Mouse (Mus musculus) G1E-ER4 (cell line): Measurements from ENCODE around the gene Hesx1. TPM values are rescaled to one million over a fixed set of nuclear protein-coding genes. Genes with fewer than 3 reads are reported as not detected.

ENCODE experiments used
- GATA1 ChIP-seq: IDR thresholded peaks from one replicate; pipeline ENCODE4 v1.8.0; 2012; ENCODE audit warnings: low read length, inconsistent platforms
- polyA plus RNA-seq: library from polyadenylated mRNA; stranded (reverse); fragments of >175 nt; gene quantifications from 2 replicates; pipeline ENCODE4 v1.2.3, GENCODE M21; 2012

Gene Hesx1
- polyA plus RNA-seq, 1 experiment, result not detected

DNA sequence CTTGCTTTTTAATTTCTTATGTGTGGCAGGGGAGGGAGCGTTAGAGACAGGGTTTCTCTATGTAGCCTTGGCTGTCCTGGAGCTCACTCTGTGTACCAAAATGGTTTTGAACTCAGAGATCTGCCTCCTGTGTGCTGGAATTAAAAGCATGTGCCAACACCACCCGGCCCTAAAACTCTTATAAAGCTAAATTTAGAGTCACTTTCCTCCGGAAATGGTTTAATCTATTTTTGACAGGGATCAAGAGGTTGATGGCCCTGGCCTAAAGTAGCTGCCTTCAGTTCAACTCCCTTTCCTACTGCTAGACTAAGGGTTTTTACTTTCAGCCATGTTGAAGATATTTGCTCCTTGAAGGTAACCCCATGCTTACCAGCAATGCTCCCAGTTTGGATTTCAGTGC is 789 bp upstream of the Hesx1 start:
- TF ChIP-seq GATA1, result no peak

DNA sequence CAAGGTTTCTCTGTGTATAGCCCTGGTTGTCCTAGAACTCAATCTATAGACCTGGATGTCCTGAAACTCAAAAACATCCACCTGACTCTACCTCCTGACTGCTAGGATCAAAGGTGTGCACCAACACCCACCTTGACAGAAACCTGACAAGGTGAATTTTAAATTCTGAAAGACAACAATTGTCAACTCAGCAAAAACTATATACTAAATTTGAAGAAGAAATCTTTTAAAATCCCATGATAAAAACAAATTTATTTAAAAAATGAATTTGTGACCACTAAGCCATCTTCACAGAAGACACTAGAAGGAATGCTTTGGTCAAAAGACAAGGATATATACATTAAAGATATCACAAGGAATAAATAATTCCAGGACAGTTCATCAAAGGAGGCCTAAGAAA is 2.0 kb downstream of the Hesx1 start:
- TF ChIP-seq GATA1, result no peak

DNA sequence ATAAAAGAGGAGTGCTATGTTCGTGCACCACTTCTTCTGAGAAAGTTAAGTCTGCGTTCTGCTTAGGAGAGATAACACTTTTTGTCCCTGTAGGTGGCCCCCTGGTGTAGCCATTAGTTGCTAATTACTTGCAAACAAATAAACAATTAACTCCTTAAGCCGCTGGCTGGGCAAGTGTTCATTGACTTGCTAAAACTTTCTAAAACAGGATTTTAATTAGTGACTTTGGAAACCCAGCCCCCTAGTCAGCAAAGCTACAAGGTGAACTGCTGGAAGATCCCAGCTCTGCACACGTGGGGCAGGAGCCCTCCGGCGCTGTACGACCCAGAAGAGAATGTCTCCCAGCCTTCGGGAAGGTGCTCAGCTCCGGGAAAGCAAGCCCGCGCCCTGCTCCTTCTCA is 6.2 kb downstream of the Hesx1 start:
- TF ChIP-seq GATA1, result no peak

DNA sequence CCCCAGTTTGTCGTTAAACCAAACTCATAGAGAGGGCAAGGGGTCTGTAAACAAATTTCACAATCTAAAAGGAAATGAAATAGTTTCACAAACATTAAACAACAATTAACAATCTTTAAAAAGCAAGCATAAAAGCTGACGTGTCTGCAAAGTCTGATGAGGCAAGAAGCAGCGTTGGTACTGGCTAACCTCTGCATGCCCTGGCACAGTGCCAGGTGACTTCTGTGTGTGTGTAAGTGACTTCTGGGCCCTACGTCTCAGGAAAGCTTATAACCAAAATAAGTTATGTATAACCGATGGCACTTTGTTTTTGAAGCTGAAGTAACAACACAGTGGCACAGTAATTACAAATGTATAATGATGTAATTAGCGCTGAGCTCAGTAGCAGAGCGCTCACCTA is 10.7 kb downstream of the Hesx1 start:
- no peak for TF ChIP-seq GATA1

DNA sequence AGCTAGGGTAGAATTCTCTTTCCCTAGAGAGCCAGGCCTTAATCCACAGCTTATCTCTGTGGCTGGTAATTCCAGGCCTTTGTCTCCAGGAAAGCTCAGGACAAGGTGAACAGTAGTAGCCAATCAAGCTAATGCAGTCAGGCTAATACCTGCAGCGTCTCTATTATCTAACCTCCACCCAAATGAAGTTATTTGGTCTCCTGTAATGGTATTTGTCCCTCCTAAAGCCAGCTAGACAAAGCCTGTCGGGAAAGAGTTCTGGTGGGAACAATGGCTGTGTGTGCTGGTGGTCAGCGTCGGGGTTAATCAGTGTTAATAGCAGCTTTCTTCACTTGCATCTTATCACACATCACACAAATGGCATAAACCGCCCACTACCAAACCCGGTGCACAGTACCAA is 11.7 kb downstream of the Hesx1 start:
- TF ChIP-seq GATA1, result no peak

DNA sequence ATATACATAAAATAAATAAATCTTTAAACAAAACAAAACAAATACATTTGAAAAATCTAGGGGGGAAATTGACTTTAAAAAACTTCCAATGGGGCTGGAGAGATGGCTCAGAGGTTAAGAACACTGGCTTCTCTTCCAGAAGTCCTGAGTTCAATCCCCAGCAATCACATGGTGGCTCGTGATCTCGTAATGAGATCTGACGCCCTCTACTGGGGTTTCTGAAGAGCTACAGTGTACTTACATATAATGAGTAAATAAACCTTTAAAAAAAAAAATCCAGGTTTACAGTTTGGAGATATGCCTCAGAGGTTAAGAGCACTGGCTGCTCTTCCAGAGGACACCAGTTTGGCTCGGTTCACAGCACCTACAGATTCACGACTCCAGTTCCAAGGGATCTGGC is 17.3 kb downstream of the Hesx1 start:
- no peak for TF ChIP-seq GATA1

DNA sequence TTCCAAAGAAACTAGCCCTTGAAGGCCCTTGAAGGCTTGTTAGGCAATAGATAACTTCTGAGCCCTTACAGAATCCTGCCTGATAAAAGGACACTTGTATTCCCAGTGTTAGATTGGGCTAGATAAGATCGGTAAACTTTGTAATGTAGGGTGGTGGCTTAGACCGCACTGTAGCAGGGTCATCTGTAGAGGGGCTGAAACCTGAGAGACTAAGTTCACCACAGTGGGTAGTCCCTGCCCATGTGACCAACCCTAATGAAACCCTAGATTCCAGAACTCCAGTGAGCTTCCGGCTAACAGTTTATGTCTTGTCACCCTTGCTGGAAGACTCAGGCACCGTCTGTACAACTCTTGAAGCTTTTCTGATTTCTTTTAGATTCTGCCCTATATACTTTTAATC is 19.4 kb downstream of the Hesx1 start:
- no peak for TF ChIP-seq GATA1

DNA sequence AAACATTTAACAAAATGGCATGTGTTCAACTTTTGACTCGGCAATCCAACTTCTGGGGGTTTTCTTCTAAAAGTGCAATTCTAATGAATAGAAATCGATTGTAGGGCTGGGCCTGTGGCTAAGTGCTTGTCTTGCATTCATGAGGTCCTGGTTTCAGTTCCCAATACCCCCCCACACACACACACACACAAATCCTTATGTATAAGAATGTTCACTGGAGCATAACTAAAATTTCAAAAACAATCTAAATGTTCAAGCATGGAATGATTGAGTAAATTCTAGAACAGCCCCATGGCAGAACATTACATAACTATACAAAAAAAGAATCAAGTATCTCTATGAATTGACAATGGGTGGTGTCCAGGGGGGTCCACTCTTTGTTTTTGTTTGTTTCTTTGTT is 23.7 kb downstream of the Hesx1 start:
- TF ChIP-seq GATA1, result no peak

DNA sequence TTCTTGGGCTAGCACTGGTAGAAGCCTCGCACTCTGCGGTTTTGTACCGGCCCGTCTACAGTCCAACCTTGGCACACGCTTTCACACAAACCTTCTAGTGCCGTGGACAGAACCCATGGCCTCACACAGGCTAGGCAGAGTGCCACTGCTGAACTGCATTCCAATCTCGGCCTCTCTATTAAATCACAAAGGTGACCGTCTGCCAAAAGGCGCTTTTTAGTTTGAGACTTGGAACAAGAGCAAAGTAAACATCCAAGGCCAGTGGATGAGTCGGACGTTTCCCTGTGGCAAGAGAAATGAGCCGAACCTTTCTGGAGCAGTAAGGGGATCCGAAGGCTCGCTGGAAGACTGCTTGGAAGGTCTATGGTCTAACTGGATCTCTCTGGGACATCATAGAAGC is 25.6 kb downstream of the Hesx1 start:
- no peak for TF ChIP-seq GATA1

DNA sequence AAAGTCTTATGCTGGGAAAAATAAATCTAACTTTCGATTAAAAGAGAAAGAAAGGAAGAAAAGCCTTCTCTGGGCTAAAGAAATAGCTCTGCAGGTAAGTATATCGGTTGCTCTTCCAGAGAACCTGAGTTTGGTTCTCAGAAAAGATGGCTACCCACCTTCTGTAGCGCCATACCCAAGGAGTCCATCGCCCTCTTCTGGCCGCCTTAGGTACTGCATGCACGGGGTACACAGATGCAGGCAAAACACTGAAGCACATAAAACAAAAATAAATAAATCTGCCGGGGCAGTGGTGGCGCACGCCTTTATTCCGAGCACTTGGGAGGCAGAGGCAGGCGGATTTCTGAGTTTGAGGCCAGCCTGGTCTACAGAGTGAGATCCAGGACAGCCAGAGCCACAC is 28.7 kb downstream of the Hesx1 start:
- no peak for TF ChIP-seq GATA1

DNA sequence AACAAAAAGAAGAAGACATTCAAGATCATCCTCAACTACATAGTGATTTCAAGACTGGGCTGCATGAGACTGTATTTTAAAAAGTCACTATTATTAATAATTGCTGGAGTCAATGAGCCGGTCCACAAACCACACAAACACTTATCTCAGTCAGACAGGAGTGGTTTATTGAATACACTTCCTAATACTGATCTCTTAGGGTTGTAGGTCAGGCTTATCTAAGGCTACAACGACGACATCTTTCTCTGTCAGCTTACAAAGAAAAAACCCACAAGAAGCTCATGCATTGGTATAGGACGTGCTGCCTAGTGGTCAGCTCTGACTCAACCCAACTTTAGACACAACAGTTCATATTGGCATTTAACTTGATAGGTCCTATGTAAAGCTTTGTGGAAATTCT is 30.4 kb downstream of the Hesx1 start:
- TF ChIP-seq GATA1, result no peak

DNA sequence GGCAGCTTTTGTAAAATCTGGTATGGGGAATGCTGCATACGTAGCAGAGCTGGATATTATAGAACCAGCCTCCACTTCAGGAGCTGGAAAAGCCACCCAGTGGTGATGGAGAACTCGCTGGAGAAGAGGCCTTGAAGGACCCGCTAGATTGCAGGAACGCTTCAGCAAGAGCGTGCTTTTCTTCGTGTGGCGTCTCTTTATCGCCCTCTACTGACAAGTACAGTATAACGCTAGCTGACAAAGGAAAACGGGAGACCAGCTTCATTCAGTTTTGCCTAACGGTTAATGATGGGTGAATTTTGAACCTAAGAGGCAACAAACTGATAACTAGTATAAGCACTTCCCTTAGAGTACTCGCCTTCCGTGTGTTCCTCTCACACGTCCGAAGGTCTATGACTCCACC is 35.6 kb downstream of the Hesx1 start:
- no peak for TF ChIP-seq GATA1

DNA sequence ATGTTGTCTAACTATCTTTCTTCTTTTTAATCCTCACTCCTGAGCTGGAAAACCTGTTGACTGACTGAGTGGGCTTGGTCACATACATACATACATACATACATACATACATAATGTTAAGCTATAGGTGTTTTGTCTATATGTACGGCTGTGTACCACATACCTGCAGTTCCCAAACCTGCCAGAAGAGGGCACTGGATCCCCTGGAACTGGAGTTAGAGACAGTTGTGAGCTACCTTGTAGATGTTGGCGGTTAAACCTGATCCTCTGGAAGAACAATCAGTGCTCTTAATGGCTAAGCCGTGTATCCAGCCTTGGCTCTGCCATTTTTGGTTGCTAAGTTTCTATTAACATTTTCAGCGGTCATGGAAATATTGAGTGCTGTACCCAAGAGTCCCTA is 36.9 kb downstream of the Hesx1 start:
- no peak for TF ChIP-seq GATA1

DNA sequence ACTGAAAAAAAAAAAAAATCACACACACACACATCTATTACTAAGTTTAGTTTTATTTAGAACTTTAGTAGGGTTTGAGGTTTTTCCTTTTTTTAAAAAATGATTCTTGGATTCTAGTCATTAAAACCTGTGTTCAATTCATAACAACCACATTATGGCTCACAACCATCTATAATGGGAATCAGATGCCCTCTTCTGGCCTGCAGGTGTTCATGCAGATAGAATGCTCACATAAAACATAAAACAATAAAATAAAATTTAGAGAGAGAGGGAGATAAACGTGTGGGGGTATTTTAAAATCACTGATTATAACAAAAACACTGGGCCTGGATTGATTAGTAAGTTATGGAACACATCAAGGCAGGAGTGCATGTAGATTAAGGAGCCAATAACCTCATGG is 43.3 kb downstream of the Hesx1 start:
- no peak for TF ChIP-seq GATA1

DNA sequence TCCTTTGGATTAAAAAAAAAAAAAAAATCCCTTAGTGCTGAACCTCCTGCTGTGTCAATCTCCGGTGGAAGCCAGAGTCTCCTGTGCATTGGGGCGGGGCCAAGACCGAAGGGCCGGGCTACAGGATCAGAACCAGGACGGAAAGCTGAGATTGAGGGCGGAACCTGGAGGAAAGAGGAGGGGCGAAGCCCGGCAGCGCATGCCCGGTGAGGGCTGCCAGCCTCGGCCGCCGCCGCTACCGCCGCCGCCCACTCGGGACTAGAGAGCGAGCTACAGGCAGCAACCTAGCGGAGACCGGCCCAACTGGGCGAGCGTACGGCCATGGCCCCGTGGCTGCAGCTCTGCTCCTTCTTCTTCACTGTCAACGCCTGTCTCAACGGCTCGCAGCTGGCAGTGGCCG is 44.6 kb downstream of the Hesx1 start, which contains the start of gene Il17rd:
Il17rd (plus strand) TSS at position 159 of the 400 bp plus-strand sequence.
- no peak for TF ChIP-seq GATA1

DNA sequence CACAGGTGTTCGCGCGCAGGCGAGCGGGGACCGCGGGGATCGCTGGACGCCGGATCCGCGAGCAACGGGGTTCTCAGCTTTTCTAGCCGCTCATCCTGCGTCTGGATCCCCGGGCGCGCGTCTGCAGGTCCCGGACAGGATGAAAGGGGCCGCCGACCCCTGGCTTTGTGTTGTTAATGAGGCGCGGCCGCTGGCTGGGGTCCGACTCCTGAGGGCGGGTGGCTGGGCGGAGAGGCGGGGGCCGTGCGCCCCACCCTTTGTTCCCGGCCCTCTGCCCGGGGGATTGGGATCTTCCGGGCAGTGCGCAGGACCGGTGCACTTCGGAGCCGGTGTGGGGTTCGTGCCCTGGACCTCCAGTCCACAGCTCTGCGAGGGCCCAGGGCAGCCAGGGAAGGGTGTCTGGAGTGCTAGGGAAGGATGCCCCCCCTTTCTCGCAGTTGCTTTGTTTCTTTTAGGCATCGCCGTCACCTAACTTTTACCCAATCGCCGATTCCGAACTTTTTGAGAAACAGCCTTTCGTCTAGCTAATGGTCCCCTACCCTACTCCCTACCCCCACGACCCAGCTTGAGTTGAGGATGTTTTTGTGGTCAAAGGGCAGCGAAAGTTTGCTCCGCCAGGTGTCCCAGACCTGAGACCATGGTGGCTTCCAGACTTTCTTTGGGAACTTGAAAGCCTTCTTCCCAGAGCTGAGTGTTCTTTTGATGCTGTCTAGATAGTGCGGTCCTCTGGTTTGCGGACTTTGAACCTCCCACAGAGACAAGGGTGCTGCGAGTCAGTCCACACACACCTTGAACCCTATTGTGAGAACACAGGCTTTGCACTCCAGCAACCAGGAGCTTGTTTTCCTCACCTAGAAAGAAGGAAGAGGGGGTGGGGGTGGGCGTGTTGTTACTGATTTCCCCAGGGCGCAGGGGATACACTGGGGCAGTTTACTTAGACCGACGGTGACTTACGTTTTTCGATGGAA is 45.3 kb downstream of the Hesx1 start:
- no peak for TF ChIP-seq GATA1

DNA sequence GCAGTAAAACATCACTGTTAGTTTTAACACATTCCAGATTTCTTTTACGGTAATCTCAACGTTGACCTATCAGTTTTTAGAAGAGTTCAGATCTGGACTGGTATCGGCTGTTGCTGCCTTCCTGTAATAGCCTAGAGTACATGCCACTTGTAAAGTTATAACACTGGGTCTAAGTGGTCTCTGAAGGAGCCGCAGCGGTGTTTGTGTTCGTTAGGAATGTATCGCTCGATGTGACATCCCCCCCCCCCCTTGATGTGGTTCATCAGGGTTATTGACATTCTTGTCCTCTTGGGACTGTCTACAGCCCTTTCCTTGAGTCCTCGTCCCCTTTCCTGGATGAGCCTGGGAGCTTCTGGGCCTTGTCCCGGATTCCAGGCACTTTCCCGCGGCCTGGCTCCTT is 46.2 kb downstream of the Hesx1 start:
- TF ChIP-seq GATA1, result no peak
